Mouse (Mus musculus) CD4-positive, CD25-positive, alpha-beta regulatory T cell (primary cell): ENCODE results near the gene Tmeff1. TPM values are rescaled to one million over a fixed set of nuclear protein-coding genes. Genes with fewer than 3 reads are reported as not detected.

Source experiments
- polyA plus RNA-seq: library from polyadenylated mRNA; unstranded; fragments of 100-300 nt; shearing (Covaris generic); gene quantifications from one replicate; pipeline ENCODE4 v1.2.1, GENCODE M21; 2017

Tmeff1 gene
- polyA plus RNA-seq, result 0.12 TPM

GRCm38 (mm10) chr4:48584421-48585240, at the start of gene Tmeff1:
Tmeff1 (plus strand) TSS chr4:48585174.

GRCm38 (mm10) chr4:48539841-48540575, 45.0 kb upstream of the Tmeff1 start, which contains the start of gene Msantd3:
Msantd3 (plus strand) TSS chr4:48539935.

GRCm38 (mm10) chr4:48663271-48663670, 78.3 kb downstream of the Tmeff1 start, which contains the start of gene Cavin4:
Cavin4 (plus strand) TSS chr4:48663514.

Other genes starting within 250 kb of the Tmeff1 start
- 75.4 TPM for gene Tex10, start 111.7 kb upstream of the Tmeff1 start, polyA plus RNA-seq
- gene Msantd3, start 45.2 kb upstream of the Tmeff1 start, polyA plus RNA-seq, result not detected
- gene Cavin4, start 78.3 kb downstream of the Tmeff1 start, polyA plus RNA-seq, result not detected